Mouse (Mus musculus) lung, postnatal 0 days (tissue): ENCODE measurements around the gene Thpo. TPM values are rescaled to one million over a fixed set of nuclear protein-coding genes. Genes with fewer than 3 reads are reported as not detected.

ENCODE experiments used
- ATAC-seq: fragments of 200-750 bp; cut with Nextera tagmentation; 2 replicates; pipeline ENCODE4 v1.8.0; 2017; ENCODE audit warnings: moderate library complexity
- DNase-seq: peaks from one replicate; pipeline ENCODE4 v3.0.0-alpha.2; 2016; ENCODE audit warnings: low spot score
- H3K27ac ChIP-seq: fragments of 300-500 bp; sonication (generic); 2 replicates; pipeline ENCODE4 v1.5.1; 2014; ENCODE audit warnings: antibody characterized with exemption, mild to moderate bottlenecking, low read length, mixed read lengths
- H3K27me3 ChIP-seq: fragments of 300-500 bp; sonication (generic); replicated peaks from 2 replicates; pipeline ENCODE4 v1.6.1; 2014; ENCODE audit warnings: low read length, mixed read lengths; ENCODE audit not compliant: insufficient read depth
- H3K36me3 ChIP-seq: fragments of 300-500 bp; sonication (generic); 2 replicates; pipeline ENCODE4 v1.6.1; 2014; ENCODE audit warnings: low read length, mixed read lengths; ENCODE audit not compliant: insufficient read depth
- H3K4me1 ChIP-seq: fragments of 300-500 bp; sonication (generic); 2 replicates; pipeline ENCODE4 v1.6.1; 2014; ENCODE audit warnings: antibody characterized with exemption, low read depth, low read length, mixed read lengths; ENCODE audit not compliant: insufficient read depth
- H3K4me2 ChIP-seq: fragments of 300-500 bp; sonication (generic); replicated peaks from 2 replicates; pipeline ENCODE4 v1.6.1; 2014; ENCODE audit warnings: low read depth, mild to moderate bottlenecking, low read length, moderate library complexity, mixed read lengths
- H3K4me3 ChIP-seq: fragments of 300-500 bp; sonication (generic); 2 replicates; pipeline ENCODE4 v1.5.1; 2014; ENCODE audit warnings: low read depth, low read length
- H3K9ac ChIP-seq: fragments of 300-500 bp; sonication (generic); replicated peaks from 2 replicates; pipeline ENCODE4 v1.6.1; 2014; ENCODE audit warnings: low read depth, mild to moderate bottlenecking
- H3K9me3 ChIP-seq: fragments of 300-500 bp; sonication (generic); 2 replicates; pipeline ENCODE4 v1.6.1; 2016; ENCODE audit warnings: low read length, mixed read lengths
- CTCF ChIP-seq: IDR thresholded peaks from 2 replicates; pipeline ENCODE4 v1.5.1; 2016; ENCODE audit warnings: antibody characterized with exemption, mild to moderate bottlenecking
- EP300 ChIP-seq: IDR thresholded peaks from 2 replicates; pipeline ENCODE4 v1.6.1; 2016; ENCODE audit warnings: antibody characterized with exemption, mild to moderate bottlenecking, control low read depth
- WGBS: fragments of 180-500 bp; shearing (Covaris S2); extraction: QIAGEN DNeasy Blood & Tissue Kit; methylation state at CpG from one replicate; pipeline ENCODE4 v1.1.7; 2014; 5-methylcytosine and 5-hydroxymethylcytosine counted together
- polyA plus RNA-seq: library from polyadenylated mRNA; unstranded; fragments of >200 nt; fragmentation: Nextera tagmentation; extraction: Ambion mirVana; gene quantifications from 2 replicates; pipeline ENCODE4 v1.2.1, GENCODE M21; 2015

Gene Thpo
- polyA plus RNA-seq, 1 experiment from 2014 or later: 0.81 TPM

- Histone ChIP-seq H3K4me3 (no peak overlapping the region), H3K4me2 (no peak overlapping the region), H3K9ac (no peak overlapping the region), H3K27me3 (no peaks in the 10 kb centered on the region), H3K36me3 (0 out of 2 replicates have a peak, but pooled peaks cover 9% of the 10 kb centered on the region), H3K4me1 (peaks cover 12% of the 10 kb centered on the region; the same call in 1 of the 2 replicates), H3K9me3 (no peaks in the 10 kb centered on the region), H3K27ac (no peak overlapping the region)
- ATAC-seq (peak; percentile 7; the same call in 1 of the 2 replicates), DNase-seq (peak; percentile 69)
- 54% methylated on average over 8 of the region's 8 CpGs for WGBS
- TF ChIP-seq EP300 (no peak), CTCF (no peak)
Observed at GRCm38 (mm10) chr16:20694781-20695180, 39.5 kb downstream of the Thpo start.

GRCm38 (mm10) chr16:20693111-20693701 is 41.1 kb downstream of the Thpo start, which contains the start of gene Fam131a:
Fam131a (plus strand) TSS chr16:20693241.
- DNase-seq: peak; percentile 94

GRCm38 (mm10) chr16:20692241-20692965 is 41.9 kb downstream of the Thpo start:
- no peak for ATAC-seq
- DNase-seq: no peak
- TF ChIP-seq CTCF (no peak), EP300 (no peak)
- Histone ChIP-seq H3K27ac (no peak overlapping the region), H3K4me1 (peaks cover 12% of the 10 kb centered on the region; the same call in 1 of the 2 replicates), H3K9ac (no peak overlapping the region), H3K4me2 (no peak overlapping the region), H3K27me3 (no peaks in the 10 kb centered on the region), H3K4me3 (no peak overlapping the region), H3K9me3 (no peaks in the 10 kb centered on the region), H3K36me3 (peaks cover 27% of the 10 kb centered on the region; the same call in 1 of the 2 replicates)
- WGBS: 52% methylated on average over 16 of the region's 16 CpGs

More at GRCm38 (mm10) chr16:20693111-20693701, 41.1 kb downstream of the Thpo start, which contains the start of gene Fam131a:
- Histone ChIP-seq H3K27me3 (no peaks in the 10 kb centered on the region), H3K4me2 (peak within 1 kb of the TSS; percentile 95), H3K4me1 (peaks cover 12% of the 10 kb centered on the region; the same call in 1 of the 2 replicates), H3K9me3 (no peaks in the 10 kb centered on the region), H3K9ac (peak within 1 kb of the TSS; percentile 75), H3K36me3 (peaks cover 22% of the 10 kb centered on the region; the same call in 1 of the 2 replicates), H3K4me3 (peak within 1 kb of the TSS; percentile 58), H3K27ac (peak within 1 kb of the TSS; percentile 54)
- under 1% methylated on average over 34 of the region's 37 CpGs for WGBS
- TF ChIP-seq EP300 (no peak), CTCF (no peak)
- peak; percentile 94 for ATAC-seq

GRCm38 (mm10) chr16:20691617-20692016 is 42.7 kb downstream of the Thpo start:
- 43% methylated on average over 1 of the region's 1 CpGs for WGBS
- Histone ChIP-seq H3K4me1 (peaks cover 12% of the 10 kb centered on the region; the same call in 1 of the 2 replicates), H3K4me2 (no peak overlapping the region), H3K9ac (no peak overlapping the region), H3K27ac (no peak overlapping the region), H3K9me3 (no peaks in the 10 kb centered on the region), H3K27me3 (no peaks in the 10 kb centered on the region), H3K36me3 (peaks cover 32% of the 10 kb centered on the region; the same call in 1 of the 2 replicates), H3K4me3 (no peak overlapping the region)
- ATAC-seq (no peak), DNase-seq (no peak)
- no peak for TF ChIP-seq EP300
- TF ChIP-seq CTCF: no peak

- TF ChIP-seq EP300 (no peak), CTCF (no peak)
- no peak overlapping the region for H3K27ac ChIP-seq
- H3K9me3 ChIP-seq: no peaks in the 10 kb centered on the region
- ATAC-seq (no peak), DNase-seq (no peak)
- H3K4me1 ChIP-seq: peaks cover 7% of the 10 kb centered on the region; the same call in 1 of the 2 replicates
- no peak overlapping the region for H3K9ac ChIP-seq
- H3K4me3 ChIP-seq: no peak overlapping the region
- 81% methylated on average over 3 of the region's 3 CpGs for WGBS
- H3K27me3 ChIP-seq: no peaks in the 10 kb centered on the region
- peaks cover 38% of the 10 kb centered on the region for H3K36me3 ChIP-seq
- no peak overlapping the region for H3K4me2 ChIP-seq
Observed at GRCm38 (mm10) chr16:20690774-20691173, 43.5 kb downstream of the Thpo start.

GRCm38 (mm10) chr16:20677974-20678675 is 56.2 kb downstream of the Thpo start:
- H3K9ac ChIP-seq: 0 out of 2 replicates have a peak overlapping the region, but pooled peaks have one; percentile 2

More at GRCm38 (mm10) chr16:20677974-20678675, 56.2 kb downstream of the Thpo start:
- no peaks in the 10 kb centered on the region for H3K9me3 ChIP-seq
- peak; percentile 94 for DNase-seq
- no peak overlapping the region for H3K4me2 ChIP-seq
- peaks cover 14% of the 10 kb centered on the region for H3K4me1 ChIP-seq
- peak overlapping the region; percentile 73 for H3K27ac ChIP-seq
- WGBS: 57% methylated on average over 10 of the region's 10 CpGs
- peak; percentile 87 for ATAC-seq
- no peak for TF ChIP-seq EP300
- no peak for TF ChIP-seq CTCF
- peaks cover 43% of the 10 kb centered on the region for H3K36me3 ChIP-seq
- H3K27me3 ChIP-seq: no peaks in the 10 kb centered on the region
- no peak overlapping the region for H3K4me3 ChIP-seq
